Mouse (Mus musculus) midbrain, postnatal 0 days (tissue): Measurements from ENCODE around the gene Mesp2. TPM values are rescaled to one million over a fixed set of nuclear protein-coding genes. Genes with fewer than 3 reads are reported as not detected.

Experiments
- ATAC-seq: fragments of 200-750 bp; cut with Nextera tagmentation; 2 replicates; pipeline ENCODE4 v1.8.0; 2017; ENCODE audit warnings: moderate number of reproducible peaks, mild to moderate bottlenecking, moderate TSS enrichment, moderate library complexity; ENCODE audit not compliant: low FRiP score
- DNase-seq: peaks from one replicate; pipeline ENCODE4 v3.0.0-alpha.2; 2015; ENCODE audit warnings: low spot score
- H3K27ac ChIP-seq: fragments of 300-500 bp; sonication (generic); 2 replicates; pipeline ENCODE4 v1.5.1; 2014; ENCODE audit warnings: low read depth, mild to moderate bottlenecking, low read length, mixed read lengths
- H3K27me3 ChIP-seq: fragments of 300-500 bp; sonication (generic); 2 replicates; pipeline ENCODE4 v1.6.1; 2014; ENCODE audit warnings: low read length, control low read depth, mixed read lengths; ENCODE audit not compliant: insufficient read depth
- H3K36me3 ChIP-seq: fragments of 300-500 bp; sonication (generic); 2 replicates; pipeline ENCODE4 v1.6.1; 2014; ENCODE audit warnings: low read length, control low read depth, mixed read lengths; ENCODE audit not compliant: insufficient read depth
- H3K4me1 ChIP-seq: fragments of 300-500 bp; sonication (generic); 2 replicates; pipeline ENCODE4 v1.6.1; 2014; ENCODE audit warnings: mild to moderate bottlenecking, control low read depth, antibody characterized with exemption, low read length, mixed read lengths; ENCODE audit not compliant: insufficient read depth
- H3K4me2 ChIP-seq: fragments of 300-500 bp; sonication (generic); 2 replicates; pipeline ENCODE4 v1.6.1; 2014; ENCODE audit warnings: low read depth, mild to moderate bottlenecking, low read length, mixed read lengths; ENCODE audit not compliant: poor library complexity, severe bottlenecking
- H3K4me3 ChIP-seq: fragments of 300-500 bp; sonication (generic); 2 replicates; pipeline ENCODE4 v1.5.1; 2014; ENCODE audit warnings: low read depth, mild to moderate bottlenecking, low read length, moderate library complexity
- H3K9ac ChIP-seq: fragments of 300-500 bp; sonication (generic); replicated peaks from 2 replicates; pipeline ENCODE4 v1.6.1; 2014; ENCODE audit warnings: mild to moderate bottlenecking, low read length, moderate library complexity, mixed read lengths; ENCODE audit not compliant: poor library complexity, severe bottlenecking
- H3K9me3 ChIP-seq: fragments of 300-500 bp; sonication (generic); 2 replicates; pipeline ENCODE4 v1.6.1; 2016; ENCODE audit warnings: low read length, control low read depth
- CTCF ChIP-seq: IDR thresholded peaks from 2 replicates; pipeline ENCODE4 v1.5.1; 2016; ENCODE audit warnings: antibody characterized with exemption, mild to moderate bottlenecking
- WGBS: fragments of 180-500 bp; shearing (Covaris S2); extraction: QIAGEN DNeasy Blood & Tissue Kit; methylation state at CpG from one replicate; pipeline ENCODE4 v1.1.7; 2014; 5-methylcytosine and 5-hydroxymethylcytosine counted together
- polyA plus RNA-seq: library from polyadenylated mRNA; unstranded; fragments of >200 nt; fragmentation: Nextera tagmentation; extraction: Ambion mirVana; gene quantifications from 2 replicates; pipeline ENCODE4 v1.2.1, GENCODE M21; 2015
- total RNA-seq: library from RNA; depleted of rRNA; stranded (reverse); fragments of >200 nt; gene quantifications from 2 replicates; pipeline ENCODE4 v1.2.3, GENCODE M21; 2014

Mesp2 gene
- total and polyA plus RNA-seq, 2 experiments from 2014 or later, result 0.88 to 1.5 TPM

DNA sequence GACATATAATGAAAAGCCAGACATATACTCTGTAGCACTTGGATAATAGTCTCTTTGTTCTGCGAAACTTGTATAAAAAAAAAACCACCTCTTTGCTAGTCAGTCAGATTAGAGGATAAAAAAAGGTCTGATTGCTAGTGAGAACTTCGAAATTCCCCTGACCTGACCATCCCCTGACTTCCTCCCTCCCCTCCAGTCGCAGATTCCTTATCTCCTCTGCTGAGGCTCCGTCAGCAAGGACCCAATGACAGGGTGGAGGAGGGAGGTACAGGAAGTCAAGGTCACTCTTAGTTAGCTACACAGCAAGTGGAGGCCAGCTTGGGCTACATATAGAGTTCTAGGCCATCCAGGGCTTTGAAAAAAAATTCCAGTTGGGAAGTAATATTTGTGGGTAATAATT lies 9.0 kb downstream of the Mesp2 start:
- DNase-seq (no peak), ATAC-seq (no peak)
- Histone ChIP-seq H3K27me3 (no peaks in the 10 kb centered on the region), H3K4me3 (no peak overlapping the region), H3K4me2 (no peak overlapping the region), H3K9me3 (no peaks in the 10 kb centered on the region), H3K4me1 (no peaks in the 10 kb centered on the region), H3K9ac (no peak overlapping the region), H3K27ac (no peak overlapping the region), H3K36me3 (no peaks in the 10 kb centered on the region)
- 47% methylated on average over 4 of the region's 4 CpGs for whole genome bisulfite sequencing
- TF ChIP-seq CTCF, result no peak

GRCm38 (mm10) chr7:79819996-79820395 lies 9.5 kb downstream of the Mesp2 start:
- DNase-seq (no peak), ATAC-seq (no peak)
- 51% methylated on average over 11 of the region's 11 CpGs for WGBS

GRCm38 (mm10) chr7:79822092-79822695 lies 11.7 kb downstream of the Mesp2 start:
- WGBS, result 84% methylated on average over 12 of the region's 12 CpGs
- no peak for ATAC-seq
- no peaks in the 10 kb centered on the region for H3K27me3 ChIP-seq
- H3K27ac ChIP-seq, result no peak overlapping the region
- no peaks in the 10 kb centered on the region for H3K4me1 ChIP-seq
- H3K4me3 ChIP-seq, result no peak overlapping the region
- no peak for DNase-seq
- H3K9me3 ChIP-seq, result no peaks in the 10 kb centered on the region
- no peaks in the 10 kb centered on the region for H3K36me3 ChIP-seq
- no peak for TF ChIP-seq CTCF
- H3K9ac ChIP-seq, result no peak overlapping the region
- no peak overlapping the region for H3K4me2 ChIP-seq

More at GRCm38 (mm10) chr7:79819996-79820395, 9.5 kb downstream of the Mesp2 start:
- no peaks in the 10 kb centered on the region for H3K27me3 ChIP-seq
- H3K27ac ChIP-seq, result no peak overlapping the region
- H3K4me1 ChIP-seq, result no peaks in the 10 kb centered on the region
- no peak overlapping the region for H3K9ac ChIP-seq
- H3K4me3 ChIP-seq, result no peak overlapping the region
- no peak for TF ChIP-seq CTCF
- no peaks in the 10 kb centered on the region for H3K9me3 ChIP-seq
- no peak overlapping the region for H3K4me2 ChIP-seq
- H3K36me3 ChIP-seq, result no peaks in the 10 kb centered on the region

GRCm38 (mm10) chr7:79828341-79828740 lies 17.8 kb downstream of the Mesp2 start:
- TF ChIP-seq CTCF, result no peak
- Histone ChIP-seq H3K4me1 (no peaks in the 10 kb centered on the region), H3K4me2 (no peak overlapping the region), H3K9me3 (no peaks in the 10 kb centered on the region), H3K27me3 (no peaks in the 10 kb centered on the region), H3K9ac (no peak overlapping the region), H3K4me3 (no peak overlapping the region), H3K27ac (no peak overlapping the region), H3K36me3 (no peaks in the 10 kb centered on the region)
- ATAC-seq, result no peak
- 71% methylated on average over 3 of the region's 3 CpGs for WGBS
- DNase-seq, result no peak

- Histone ChIP-seq H3K27ac (no peak overlapping the region), H3K4me3 (no peak overlapping the region), H3K36me3 (no peaks in the 10 kb centered on the region), H3K4me2 (no peak overlapping the region), H3K27me3 (no peaks in the 10 kb centered on the region), H3K9me3 (no peaks in the 10 kb centered on the region), H3K9ac (no peak overlapping the region), H3K4me1 (no peaks in the 10 kb centered on the region)
- DNase-seq (no peak), ATAC-seq (no peak)
- no peak for TF ChIP-seq CTCF
- 75% methylated on average over 6 of the region's 6 CpGs for WGBS
Observed at GRCm38 (mm10) chr7:79831145-79831544, 20.6 kb downstream of the Mesp2 start.

GRCm38 (mm10) chr7:79831585-79831984 lies 21.1 kb downstream of the Mesp2 start:
- Histone ChIP-seq H3K27ac (no peak overlapping the region), H3K4me3 (no peak overlapping the region), H3K4me1 (no peaks in the 10 kb centered on the region), H3K27me3 (no peaks in the 10 kb centered on the region), H3K4me2 (no peak overlapping the region), H3K9me3 (no peaks in the 10 kb centered on the region), H3K9ac (no peak overlapping the region), H3K36me3 (no peaks in the 10 kb centered on the region)
- WGBS, result 70% methylated on average over 6 of the region's 6 CpGs
- TF ChIP-seq CTCF, result no peak
- ATAC-seq, result no peak
- DNase-seq, result no peak
